ENCODE assay signal across 7 mouse cellular contexts in genomic region chr8:122475580-122476320, GRCm38 (mm10). TPM values are rescaled to one million over a fixed set of nuclear protein-coding genes. Genes with fewer than 3 reads are reported as not detected.
DNase-seq lines count a peak whose midpoint lies in the region; ATAC-seq and TF ChIP-seq lines count a peak whose summit lies in the region.

Gene Rnf166 (minus strand): TSS chr8:122476064.
Gene Ctu2 (plus strand): TSS chr8:122476143.

- TF ChIP-seq EP300 in heart, adult 2 months (IDR thresholded peaks at IDR 0.05; ENCODE audit: insufficient read depth, low read depth, low read length), result peak; percentile 50; the same call in 1 of the 2 replicates

- H3K4me2 ChIP-seq in embryonic facial prominence, embryonic 13.5 days, result peak within 1 kb of the TSS; percentile 95
- peak within 1 kb of the TSS; percentile 97 for H3K4me2 ChIP-seq in limb, embryonic 13.5 days (replicated peaks)
- peak within 1 kb of the TSS; percentile 99 for H3K4me2 ChIP-seq in midbrain, embryonic 16.5 days (ENCODE audit: low read length)

- peak; percentile 81 for ATAC-seq in embryonic facial prominence, embryonic 13.5 days (ENCODE audit: insufficient number of reproducible peaks, insufficient read depth, low FRiP score, low TSS enrichment, low read depth)
- peak; percentile 93 for ATAC-seq in limb, embryonic 13.5 days (ENCODE audit: low FRiP score, low read depth)
- ATAC-seq in midbrain, embryonic 16.5 days, result peak; percentile 88

- H3K4me3 ChIP-seq in embryonic facial prominence, embryonic 13.5 days, result peak within 1 kb of the TSS; percentile 100
- H3K4me3 ChIP-seq in heart, adult 2 months, result peak within 1 kb of the TSS; percentile 97
- peak within 1 kb of the TSS; percentile 98 for H3K4me3 ChIP-seq in limb, embryonic 13.5 days
- H3K4me3 ChIP-seq in midbrain, embryonic 16.5 days (ENCODE audit: low read depth, low read length), result peak within 1 kb of the TSS; percentile 69

- peak within 1 kb of the TSS; percentile 81 for H3K27ac ChIP-seq in embryonic facial prominence, embryonic 13.5 days
- H3K27ac ChIP-seq in heart, adult 2 months, result peak within 1 kb of the TSS; percentile 92
- H3K27ac ChIP-seq in limb, embryonic 13.5 days, result peak within 1 kb of the TSS; percentile 58; the same call in 1 of the 2 replicates
- H3K27ac ChIP-seq in midbrain, embryonic 16.5 days (ENCODE audit: low read length), result peak within 1 kb of the TSS; percentile 74

- H3K4me1 ChIP-seq in embryonic facial prominence, embryonic 13.5 days, result peaks cover 26% of the 10 kb centered on the region
- peaks cover 7% of the 10 kb centered on the region for H3K4me1 ChIP-seq in heart, adult 2 months (ENCODE audit: control insufficient read depth, insufficient read depth, low read length)
- H3K4me1 ChIP-seq in limb, embryonic 13.5 days, result peaks cover 18% of the 10 kb centered on the region
- H3K4me1 ChIP-seq in midbrain, embryonic 16.5 days (ENCODE audit: control insufficient read depth, insufficient read depth, low read length), result peaks cover 21% of the 10 kb centered on the region

- H3K9me3 ChIP-seq in embryonic facial prominence, embryonic 13.5 days, result no peaks in the 10 kb centered on the region
- H3K9me3 ChIP-seq in limb, embryonic 13.5 days, result no peaks in the 10 kb centered on the region
- no peaks in the 10 kb centered on the region for H3K9me3 ChIP-seq in midbrain, embryonic 16.5 days (replicated peaks; ENCODE audit: control insufficient read depth, low read length, poor library complexity, severe bottlenecking)

- H3K9ac ChIP-seq in embryonic facial prominence, embryonic 13.5 days, result peak within 1 kb of the TSS; percentile 96
- peak within 1 kb of the TSS; percentile 90 for H3K9ac ChIP-seq in heart, adult 2 months (ENCODE audit: low read depth, low read length)
- peak within 1 kb of the TSS; percentile 98 for H3K9ac ChIP-seq in limb, embryonic 13.5 days
- peak within 1 kb of the TSS; percentile 79 for H3K9ac ChIP-seq in midbrain, embryonic 16.5 days (ENCODE audit: low read depth, low read length)

- no peaks in the 10 kb centered on the region; the same call in 1 of the 2 replicates for H3K79me2 ChIP-seq in heart, adult 2 months (replicated peaks; ENCODE audit: control insufficient read depth, insufficient read depth, low read length)

- peak; percentile 55; the same call in 1 of the 2 replicates for TF ChIP-seq POLR2A in heart, adult 2 months (IDR thresholded peaks at IDR 0.05; ENCODE audit: insufficient read depth, low read depth, low read length)

- under 1% methylated on average over 96 of the region's 103 CpGs for WGBS in embryonic facial prominence, embryonic 13.5 days
- WGBS in heart, adult 2 months, result under 1% methylated on average over 103 of the region's 103 CpGs
- WGBS in limb, embryonic 13.5 days, result under 1% methylated on average over 79 of the region's 103 CpGs
- WGBS in midbrain, embryonic 16.5 days, result under 1% methylated on average over 99 of the region's 103 CpGs

- peak; percentile 94 to 96 for DNase-seq in adrenal gland, postnatal 36 days
- DNase-seq in heart, adult 2 months, result peak; percentile 94 to 98
- DNase-seq in kidney, adult 8-10 months, result peak; percentile 77 to 87
- DNase-seq in spleen, postnatal 10 days (ENCODE audit: low spot score in 2 of 2), result peak; percentile 94

- TF ChIP-seq CTCF in heart, adult 2 months (IDR thresholded peaks at IDR 0.05), result peak; percentile 16; the same call in 1 of the 2 replicates

- peaks cover 54% of the 10 kb centered on the region for H3K36me3 ChIP-seq in embryonic facial prominence, embryonic 13.5 days
- no peaks in the 10 kb centered on the region for H3K36me3 ChIP-seq in heart, adult 2 months (ENCODE audit: control insufficient read depth, insufficient read depth, low read length)
- peaks cover 55% of the 10 kb centered on the region for H3K36me3 ChIP-seq in limb, embryonic 13.5 days
- H3K36me3 ChIP-seq in midbrain, embryonic 16.5 days (ENCODE audit: control insufficient read depth, insufficient read depth, low read length), result peaks cover 23% of the 10 kb centered on the region

- intact Hi-C loops in heart, adult 2 months (cut with DNase I), result loop anchor here (2.0 to 10.0 kb wide), 3 partner anchors 27 to 739 kb away; partner anchors contain the start of genes Chmp1a, Spata33 and Zc3h18

- no peaks in the 10 kb centered on the region for H3K27me3 ChIP-seq in embryonic facial prominence, embryonic 13.5 days
- no peaks in the 10 kb centered on the region for H3K27me3 ChIP-seq in heart, adult 2 months (ENCODE audit: control insufficient read depth, insufficient read depth, low read length)
- no peaks in the 10 kb centered on the region for H3K27me3 ChIP-seq in limb, embryonic 13.5 days
- no peaks in the 10 kb centered on the region for H3K27me3 ChIP-seq in midbrain, embryonic 16.5 days (ENCODE audit: control insufficient read depth, insufficient read depth, low read depth, low read length)

RNA-seq across cellular contexts. Expression of gene Rnf166, which starts in this region (rescaled TPM):
- total RNA-seq in adrenal gland, postnatal 36 days (2021), result 10 to 100 TPM; 37.3 to 59.9 TPM
- 51.1 and 51.3 TPM in 2 replicates for polyA plus RNA-seq in embryonic facial prominence, embryonic 13.5 days (2015; fragmentation: Nextera tagmentation; extraction: Ambion mirVana)
- 10 to 100 TPM; 36.9 to 41.6 TPM for total RNA-seq in heart, adult 2 months (2021)
- 91.3 and 99.4 TPM in 2 replicates for polyA plus RNA-seq in heart, adult 2 months (2012; rRNA removed)
- polyA plus RNA-seq in limb, embryonic 13.5 days (2015; fragmentation: Nextera tagmentation; extraction: Ambion mirVana), result 51.2 and 52.6 TPM in 2 replicates
- 35.0 and 36.4 TPM in 2 replicates for polyA plus RNA-seq in midbrain, embryonic 16.5 days (2015; fragmentation: Nextera tagmentation; extraction: Ambion mirVana)

RNA-seq across cellular contexts. Expression of gene Ctu2, which starts in this region (rescaled TPM):
- total RNA-seq in adrenal gland, postnatal 36 days (2021), result 10 to 100 TPM; 20.0 to 29.1 TPM
- polyA plus RNA-seq in embryonic facial prominence, embryonic 13.5 days (2015; fragmentation: Nextera tagmentation; extraction: Ambion mirVana), result 54.9 and 69.0 TPM in 2 replicates
- 1 to 10 TPM; 5.6 to 7.7 TPM for total RNA-seq in heart, adult 2 months (2021)
- polyA plus RNA-seq in heart, adult 2 months (2012; rRNA removed), result 12.3 and 15.8 TPM in 2 replicates
- polyA plus RNA-seq in limb, embryonic 13.5 days (2015; fragmentation: Nextera tagmentation; extraction: Ambion mirVana), result 56.7 and 59.4 TPM in 2 replicates
- 83.6 and 85.1 TPM in 2 replicates for polyA plus RNA-seq in midbrain, embryonic 16.5 days (2015; fragmentation: Nextera tagmentation; extraction: Ambion mirVana)

Comparison
In these comparisons a context has a peak if more than half of its experiments do, and no peak if none do; other contexts are left out.
1. Peak in every context shown above with its lines: DNase-seq, ATAC-seq, H3K4me3 ChIP-seq and H3K27ac ChIP-seq.